Mouse (Mus musculus): Measurements from ENCODE around the gene Slc25a22. TPM values are rescaled to one million over a fixed set of nuclear protein-coding genes. Genes with fewer than 3 reads are reported as not detected.

Gene Slc25a22
- polyA plus RNA-seq, 1 experiment from 2014 or later = 33.9 TPM

DNA sequence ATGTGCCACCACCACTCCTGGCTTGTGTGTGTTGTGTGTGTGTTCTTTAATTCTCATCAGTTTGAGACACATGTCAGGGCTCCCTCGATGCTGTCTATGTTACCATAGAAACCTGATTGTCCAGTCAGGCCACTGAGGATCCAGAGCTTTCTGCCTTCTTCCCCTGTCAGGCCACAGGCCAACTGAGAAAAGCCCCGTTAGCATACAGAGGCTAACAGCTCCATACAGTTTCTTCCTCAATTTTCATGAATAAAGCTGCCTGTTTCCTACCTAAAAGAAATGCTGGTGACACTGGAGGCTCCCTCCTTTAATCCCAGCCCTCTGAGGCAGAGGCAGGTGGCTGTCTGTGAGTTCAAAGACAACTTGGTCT is 1.2 kb downstream of the Slc25a22 start:
- Histone ChIP-seq H3K9me3 (ENCODE audit: control insufficient read depth, low read length) (no peaks in the 10 kb centered on the region), H3K9ac (ENCODE audit: low read depth, low read length) (peak overlapping the region; percentile 85; the same call in 1 of the 2 replicates), H3K4me3 (ENCODE audit: low read depth, low read length) (peak overlapping the region; percentile 53), H3K4me2 (replicated peaks; ENCODE audit: low read depth, low read length) (peak overlapping the region; percentile 92), H3K27me3 (ENCODE audit: control insufficient read depth, insufficient read depth, low read length) (no peaks in the 10 kb centered on the region), H3K27ac (ENCODE audit: low read depth, low read length) (peak overlapping the region; percentile 14), H3K4me1 (replicated peaks; ENCODE audit: control insufficient read depth, insufficient read depth, low read length) (peaks cover 18% of the 10 kb centered on the region), H3K36me3 (ENCODE audit: control insufficient read depth, insufficient read depth, low read length) (0 out of 2 replicates have a peak, but pooled peaks cover 3% of the 10 kb centered on the region)
- no peak for DNase-seq (ENCODE audit: low spot score)
- ATAC-seq (ENCODE audit: low FRiP score) = no peak
- 61% methylated on average over 2 of the region's 2 CpGs for WGBS

DNA sequence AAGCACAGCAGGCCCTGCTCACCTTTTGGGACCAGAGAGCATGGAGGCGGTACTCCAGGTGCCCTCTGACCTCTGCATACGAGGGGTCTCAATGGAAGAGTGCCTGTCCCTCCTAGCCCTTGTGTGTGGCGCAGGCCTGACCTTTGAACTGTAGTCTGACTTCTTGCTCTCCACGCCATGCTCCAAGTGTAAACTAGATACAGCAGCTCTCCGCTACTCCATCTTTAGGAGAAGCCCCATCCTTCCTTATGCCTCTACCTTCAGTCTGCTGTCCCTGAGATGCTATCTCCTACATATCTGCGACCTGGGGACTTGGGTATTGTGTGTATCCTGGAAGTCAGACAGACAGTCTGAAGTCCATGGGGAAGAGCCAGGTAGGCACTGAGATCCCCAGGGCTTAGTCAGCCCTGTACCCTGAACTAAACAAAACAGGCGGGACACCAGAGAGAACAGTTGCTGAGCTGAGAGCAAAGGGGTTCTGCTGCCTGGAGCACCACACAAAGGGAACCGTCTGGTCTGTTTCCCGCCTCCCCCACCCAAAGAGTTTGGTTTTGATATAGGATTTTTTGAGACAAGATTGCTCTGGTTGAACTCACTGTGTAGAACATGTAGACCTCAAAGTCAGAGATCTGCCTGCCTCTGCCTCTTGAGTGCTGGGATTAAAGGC is 1.7 kb downstream of the Slc25a22 start:
- Histone ChIP-seq H3K9ac (ENCODE audit: low read depth, low read length) (no peak overlapping the region), H3K4me1 (replicated peaks; ENCODE audit: control insufficient read depth, insufficient read depth, low read length) (peaks cover 18% of the 10 kb centered on the region), H3K27me3 (ENCODE audit: control insufficient read depth, insufficient read depth, low read length) (no peaks in the 10 kb centered on the region), H3K9me3 (ENCODE audit: control insufficient read depth, low read length) (no peaks in the 10 kb centered on the region), H3K27ac (ENCODE audit: low read depth, low read length) (0 out of 2 replicates have a peak overlapping the region, but pooled peaks have one; percentile 74), H3K4me2 (replicated peaks; ENCODE audit: low read depth, low read length) (peak overlapping the region; percentile 18; the same call in 1 of the 2 replicates), H3K36me3 (ENCODE audit: control insufficient read depth, insufficient read depth, low read length) (0 out of 2 replicates have a peak, but pooled peaks cover 5% of the 10 kb centered on the region), H3K4me3 (ENCODE audit: low read depth, low read length) (no peak overlapping the region)
- DNase-seq (ENCODE audit: low spot score) (no peak), ATAC-seq (ENCODE audit: low FRiP score) (no peak)
- 68% methylated on average over 9 of the region's 9 CpGs for WGBS

DNA sequence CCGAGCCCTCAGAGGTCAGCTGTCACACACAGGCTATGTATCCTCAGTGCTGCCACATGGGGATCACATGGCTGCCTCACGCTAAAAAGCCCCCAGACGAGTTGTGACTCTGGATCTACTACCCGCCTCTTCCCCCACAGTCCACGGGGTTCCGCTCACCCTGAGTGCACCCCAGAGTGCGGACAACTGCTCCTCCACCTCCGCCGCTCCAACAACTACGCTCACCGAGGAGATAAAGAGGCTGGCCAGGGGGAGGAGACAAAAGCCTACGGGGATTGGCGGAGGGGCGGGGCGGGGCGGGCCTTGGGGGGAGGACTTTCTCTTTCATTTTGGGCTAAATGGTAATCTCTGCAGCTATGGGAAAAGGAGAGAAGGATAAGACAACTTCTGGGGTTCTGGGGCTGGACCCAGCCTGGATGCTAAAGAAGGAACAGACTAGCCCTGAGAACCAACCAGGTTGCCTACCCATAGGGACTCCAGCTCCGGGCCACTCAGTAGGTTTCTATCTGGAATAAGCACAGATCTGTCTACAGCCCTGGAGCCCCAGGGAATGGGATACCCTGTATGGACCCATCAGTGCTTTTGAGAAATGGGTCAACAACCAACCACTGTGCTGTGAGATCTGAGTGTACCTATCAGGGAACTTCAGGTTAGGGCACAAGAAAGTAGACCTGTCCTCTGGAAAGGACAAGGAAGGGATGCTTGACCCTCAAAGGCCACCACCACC is 2.4 kb downstream of the Slc25a22 start:
- peak; percentile 22; the same call in 1 of the 2 replicates for ATAC-seq (ENCODE audit: low FRiP score)
- peak overlapping the region; percentile 51 for H3K4me2 ChIP-seq (replicated peaks; ENCODE audit: low read depth, low read length)
- peaks cover 18% of the 10 kb centered on the region for H3K4me1 ChIP-seq (replicated peaks; ENCODE audit: control insufficient read depth, insufficient read depth, low read length)

DNA sequence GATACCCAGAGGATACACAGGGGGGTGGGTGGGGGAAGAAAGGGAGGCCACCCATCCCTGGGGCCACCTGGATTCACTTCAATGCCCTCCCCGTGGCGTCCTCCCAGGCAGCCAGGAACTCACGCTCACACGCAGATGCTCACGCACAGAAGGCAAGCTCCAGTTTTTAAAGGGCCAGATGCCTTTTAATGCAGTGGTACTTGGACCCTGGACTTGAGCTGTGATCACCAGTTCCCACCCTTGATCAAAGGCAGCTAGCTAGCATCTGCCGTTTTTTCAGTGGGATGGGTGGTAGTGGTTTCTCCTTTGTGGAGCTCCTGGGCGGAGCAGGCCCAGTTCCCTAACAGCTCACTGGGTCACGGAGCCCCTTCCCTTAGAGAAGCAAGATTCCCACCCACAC is 3.2 kb downstream of the Slc25a22 start:
- Histone ChIP-seq H3K36me3 (ENCODE audit: control insufficient read depth, insufficient read depth, low read length) (0 out of 2 replicates have a peak, but pooled peaks cover 5% of the 10 kb centered on the region), H3K9me3 (ENCODE audit: control insufficient read depth, low read length) (no peaks in the 10 kb centered on the region), H3K27ac (ENCODE audit: low read depth, low read length) (peak overlapping the region; percentile 74), H3K4me1 (replicated peaks; ENCODE audit: control insufficient read depth, insufficient read depth, low read length) (peaks cover 18% of the 10 kb centered on the region), H3K4me2 (replicated peaks; ENCODE audit: low read depth, low read length) (peak overlapping the region; percentile 51), H3K9ac (ENCODE audit: low read depth, low read length) (peak overlapping the region; percentile 67), H3K27me3 (ENCODE audit: control insufficient read depth, insufficient read depth, low read length) (no peaks in the 10 kb centered on the region), H3K4me3 (ENCODE audit: low read depth, low read length) (peak overlapping the region; percentile 47)
- DNase-seq (ENCODE audit: low spot score) (peak; percentile 70), ATAC-seq (ENCODE audit: low FRiP score) (no peak)
- WGBS = 13% methylated on average over 8 of the region's 8 CpGs

More for the DNA sequence above, 2.4 kb downstream of the Slc25a22 start:
- H3K36me3 ChIP-seq (ENCODE audit: control insufficient read depth, insufficient read depth, low read length) = 0 out of 2 replicates have a peak, but pooled peaks cover 5% of the 10 kb centered on the region
- peak overlapping the region; percentile 67 for H3K9ac ChIP-seq (ENCODE audit: low read depth, low read length)
- no peaks in the 10 kb centered on the region for H3K9me3 ChIP-seq (ENCODE audit: control insufficient read depth, low read length)
- peak overlapping the region; percentile 74 for H3K27ac ChIP-seq (ENCODE audit: low read depth, low read length)
- H3K27me3 ChIP-seq (ENCODE audit: control insufficient read depth, insufficient read depth, low read length) = no peaks in the 10 kb centered on the region
- 6% methylated on average over 16 of the region's 17 CpGs for WGBS
- DNase-seq (ENCODE audit: low spot score) = peak; percentile 56
- H3K4me3 ChIP-seq (ENCODE audit: low read depth, low read length) = peak overlapping the region; percentile 47

GRCm38 (mm10) chr7:141433517-141434400 is 3.9 kb downstream of the Slc25a22 start:
- H3K36me3 ChIP-seq (ENCODE audit: control insufficient read depth, insufficient read depth, low read length) = 0 out of 2 replicates have a peak, but pooled peaks cover 5% of the 10 kb centered on the region
- H3K4me1 ChIP-seq (replicated peaks; ENCODE audit: control insufficient read depth, insufficient read depth, low read length) = peaks cover 18% of the 10 kb centered on the region
- H3K4me3 ChIP-seq (ENCODE audit: low read depth, low read length) = peak overlapping the region; percentile 47
- H3K9ac ChIP-seq (ENCODE audit: low read depth, low read length) = peak overlapping the region; percentile 67
- H3K4me2 ChIP-seq (replicated peaks; ENCODE audit: low read depth, low read length) = peak overlapping the region; percentile 51
- no peaks in the 10 kb centered on the region for H3K27me3 ChIP-seq (ENCODE audit: control insufficient read depth, insufficient read depth, low read length)
- ATAC-seq (ENCODE audit: low FRiP score) (no peak), DNase-seq (ENCODE audit: low spot score) (no peak)
- WGBS = 77% methylated on average over 15 of the region's 15 CpGs
- peak overlapping the region; percentile 74; the same call in 1 of the 2 replicates for H3K27ac ChIP-seq (ENCODE audit: low read depth, low read length)
- no peaks in the 10 kb centered on the region for H3K9me3 ChIP-seq (ENCODE audit: control insufficient read depth, low read length)

- Histone ChIP-seq H3K4me2 (replicated peaks; ENCODE audit: low read depth, low read length) (no peak overlapping the region), H3K36me3 (ENCODE audit: control insufficient read depth, insufficient read depth, low read length) (0 out of 2 replicates have a peak, but pooled peaks cover 5% of the 10 kb centered on the region), H3K4me3 (ENCODE audit: low read depth, low read length) (no peak overlapping the region), H3K27me3 (ENCODE audit: control insufficient read depth, insufficient read depth, low read length) (no peaks in the 10 kb centered on the region), H3K9ac (ENCODE audit: low read depth, low read length) (no peak overlapping the region), H3K4me1 (replicated peaks; ENCODE audit: control insufficient read depth, insufficient read depth, low read length) (peaks cover 21% of the 10 kb centered on the region), H3K9me3 (ENCODE audit: control insufficient read depth, low read length) (no peaks in the 10 kb centered on the region), H3K27ac (ENCODE audit: low read depth, low read length) (no peak overlapping the region)
- DNase-seq (ENCODE audit: low spot score) = no peak
- no peak for ATAC-seq (ENCODE audit: low FRiP score)
- 91% methylated on average over 6 of the region's 6 CpGs for WGBS
Measured at GRCm38 (mm10) chr7:141432741-141433516, 4.8 kb downstream of the Slc25a22 start.

DNA sequence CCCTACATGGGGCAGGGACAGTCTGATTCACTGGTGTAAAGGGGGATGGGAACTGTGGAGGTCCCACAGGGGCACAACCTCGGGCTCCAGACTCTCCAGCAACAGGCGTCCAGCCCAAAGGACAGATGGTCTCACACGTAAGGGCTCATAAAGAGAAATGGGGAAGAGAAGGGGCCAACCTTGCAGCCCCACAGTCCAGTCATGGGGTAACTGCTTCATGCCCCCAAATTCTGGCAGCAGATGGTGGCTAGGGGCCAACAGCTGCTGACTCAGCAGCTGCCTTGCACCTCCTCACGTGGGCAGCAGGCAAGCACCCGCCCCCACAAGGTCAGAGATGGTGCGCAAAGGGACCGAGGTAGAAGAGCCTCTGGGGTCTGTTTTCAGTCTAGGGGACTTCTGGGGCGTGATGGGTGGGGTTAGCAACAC is 5.5 kb downstream of the Slc25a22 start:
- no peak for DNase-seq (ENCODE audit: low spot score)
- H3K27me3 ChIP-seq (ENCODE audit: control insufficient read depth, insufficient read depth, low read length) = no peaks in the 10 kb centered on the region
- 0 out of 2 replicates have a peak, but pooled peaks cover 5% of the 10 kb centered on the region for H3K36me3 ChIP-seq (ENCODE audit: control insufficient read depth, insufficient read depth, low read length)
- peaks cover 21% of the 10 kb centered on the region for H3K4me1 ChIP-seq (replicated peaks; ENCODE audit: control insufficient read depth, insufficient read depth, low read length)
- H3K27ac ChIP-seq (ENCODE audit: low read depth, low read length) = no peak overlapping the region
- H3K4me2 ChIP-seq (replicated peaks; ENCODE audit: low read depth, low read length) = no peak overlapping the region
- no peaks in the 10 kb centered on the region for H3K9me3 ChIP-seq (ENCODE audit: control insufficient read depth, low read length)
- no peak for ATAC-seq (ENCODE audit: low FRiP score)
- no peak overlapping the region for H3K4me3 ChIP-seq (ENCODE audit: low read depth, low read length)
- 84% methylated on average over 8 of the region's 8 CpGs for WGBS
- no peak overlapping the region for H3K9ac ChIP-seq (ENCODE audit: low read depth, low read length)
